Mouse (Mus musculus) embryonic fibroblast, embryonic 13.5 days (primary cell): Measurements from ENCODE around the gene Fignl2.

Experiments used
- CTCF ChIP-seq: IDR thresholded peaks from 2 replicates; pipeline ENCODE4 v1.5.1; 2011; ENCODE audit warnings: mild to moderate bottlenecking, control low read depth, low read length, moderate library complexity, borderline replicate concordance; ENCODE audit not compliant: insufficient read depth
- POLR2A ChIP-seq: IDR thresholded peaks from 2 replicates; pipeline ENCODE4 v1.6.1; 2011; ENCODE audit warnings: low read depth, mild to moderate bottlenecking, control low read depth, low read length, moderate library complexity

DNA sequence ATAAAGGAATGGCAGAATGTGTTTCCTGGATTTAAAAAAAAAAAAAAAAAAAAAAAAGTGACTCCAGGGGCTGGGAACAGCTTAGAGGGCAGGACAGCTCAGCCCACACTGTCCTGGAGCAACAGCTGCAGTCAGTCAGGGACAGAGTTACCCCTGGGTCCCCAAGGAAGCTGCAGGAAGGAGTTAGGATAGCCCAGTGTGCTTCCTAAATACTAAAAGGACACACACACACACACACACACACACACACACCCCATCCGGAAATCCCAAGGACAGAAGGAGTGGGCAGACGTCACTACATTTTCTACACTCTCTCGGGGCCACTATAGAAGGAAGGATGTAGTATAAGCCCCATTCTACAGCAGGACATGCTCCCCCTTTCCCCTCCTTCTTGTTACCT is 10.3 kb downstream of the Fignl2 start:
- no peak for TF ChIP-seq CTCF
- TF ChIP-seq POLR2A: no peak
